Mouse (Mus musculus) hindbrain, embryonic 15.5 days (tissue): Measurements from ENCODE around the gene Gm136. TPM values are rescaled to one million over a fixed set of nuclear protein-coding genes. Genes with fewer than 3 reads are reported as not detected.

ENCODE experiments used
- ATAC-seq: fragments of 200-750 bp; cut with Nextera tagmentation; 2 replicates; pipeline ENCODE4 v1.8.0; 2017; ENCODE audit warnings: low read depth, moderate number of reproducible peaks, moderate TSS enrichment; ENCODE audit not compliant: low FRiP score
- H3K27ac ChIP-seq: fragments of 300-500 bp; sonication (generic); replicated peaks from 2 replicates; pipeline ENCODE4 v1.5.1; 2015; ENCODE audit warnings: mild to moderate bottlenecking, inconsistent platforms
- H3K27me3 ChIP-seq: fragments of 300-500 bp; sonication (generic); 2 replicates; pipeline ENCODE4 v1.6.1; 2015; ENCODE audit warnings: control low read depth, inconsistent platforms
- H3K36me3 ChIP-seq: fragments of 300-500 bp; sonication (generic); 2 replicates; pipeline ENCODE4 v1.6.1; 2015; ENCODE audit warnings: control low read depth, inconsistent platforms
- H3K4me1 ChIP-seq: fragments of 300-500 bp; sonication (generic); replicated peaks from 2 replicates; pipeline ENCODE4 v1.6.1; 2015; ENCODE audit warnings: control low read depth, inconsistent platforms
- H3K4me2 ChIP-seq: fragments of 300-500 bp; sonication (generic); 2 replicates; pipeline ENCODE4 v1.6.1; 2015; ENCODE audit warnings: moderate library complexity, mild to moderate bottlenecking, inconsistent platforms
- H3K4me3 ChIP-seq: fragments of 300-500 bp; sonication (generic); 2 replicates; pipeline ENCODE4 v1.5.1; 2015; ENCODE audit warnings: mild to moderate bottlenecking, inconsistent platforms
- H3K9ac ChIP-seq: fragments of 300-500 bp; sonication (generic); 2 replicates; pipeline ENCODE4 v1.6.1; 2015; ENCODE audit warnings: inconsistent platforms
- H3K9me3 ChIP-seq: fragments of 300-500 bp; sonication (generic); 2 replicates; pipeline ENCODE4 v1.6.1; 2016; ENCODE audit warnings: control low read depth, inconsistent platforms
- WGBS: fragments of 180-500 bp; shearing (Covaris S2); methylation state at CpG from one replicate; pipeline ENCODE4 v1.1.7; 2015; 5-methylcytosine and 5-hydroxymethylcytosine counted together
- polyA plus RNA-seq: library from polyadenylated mRNA; unstranded; fragments of >200 nt; fragmentation: Nextera tagmentation; extraction: Ambion mirVana; gene quantifications from 2 replicates; pipeline ENCODE4 v1.2.1, GENCODE M21; 2015

Gm136 gene
- polyA plus RNA-seq: not detected in 2 replicates

DNA sequence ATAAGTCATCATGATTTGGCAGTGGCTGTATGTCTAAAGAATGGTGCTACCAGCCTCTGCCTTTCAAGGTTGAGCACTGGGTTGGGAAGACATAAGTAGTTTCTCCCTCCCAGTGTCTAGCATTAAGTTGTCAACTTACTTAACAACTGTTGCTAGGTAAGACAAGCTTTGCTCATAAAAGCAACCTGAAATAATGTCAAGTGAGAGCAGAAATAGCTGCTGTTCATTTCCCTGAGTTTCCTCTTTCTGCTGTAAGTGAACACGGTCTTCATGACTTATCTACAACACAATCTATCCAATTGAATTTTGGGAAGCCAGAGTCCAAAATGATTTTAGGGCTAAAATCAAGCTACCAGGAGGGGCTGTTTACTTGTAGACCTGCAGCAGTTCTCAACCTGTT is at the start of gene Gm136:
TSS of gene Gm136 (minus strand) at position 101 of the 400 bp plus-strand sequence.
- Histone ChIP-seq H3K9me3 (no peaks in the 10 kb centered on the region), H3K36me3 (no peaks in the 10 kb centered on the region), H3K4me2 (no peak within 1 kb of the TSS), H3K27ac (no peak within 1 kb of the TSS), H3K9ac (no peak within 1 kb of the TSS), H3K4me1 (no peaks in the 10 kb centered on the region), H3K27me3 (no peaks in the 10 kb centered on the region), H3K4me3 (no peak within 1 kb of the TSS)
- 93% methylated on average over 1 of the region's 1 CpGs for WGBS
- no peak for ATAC-seq

DNA sequence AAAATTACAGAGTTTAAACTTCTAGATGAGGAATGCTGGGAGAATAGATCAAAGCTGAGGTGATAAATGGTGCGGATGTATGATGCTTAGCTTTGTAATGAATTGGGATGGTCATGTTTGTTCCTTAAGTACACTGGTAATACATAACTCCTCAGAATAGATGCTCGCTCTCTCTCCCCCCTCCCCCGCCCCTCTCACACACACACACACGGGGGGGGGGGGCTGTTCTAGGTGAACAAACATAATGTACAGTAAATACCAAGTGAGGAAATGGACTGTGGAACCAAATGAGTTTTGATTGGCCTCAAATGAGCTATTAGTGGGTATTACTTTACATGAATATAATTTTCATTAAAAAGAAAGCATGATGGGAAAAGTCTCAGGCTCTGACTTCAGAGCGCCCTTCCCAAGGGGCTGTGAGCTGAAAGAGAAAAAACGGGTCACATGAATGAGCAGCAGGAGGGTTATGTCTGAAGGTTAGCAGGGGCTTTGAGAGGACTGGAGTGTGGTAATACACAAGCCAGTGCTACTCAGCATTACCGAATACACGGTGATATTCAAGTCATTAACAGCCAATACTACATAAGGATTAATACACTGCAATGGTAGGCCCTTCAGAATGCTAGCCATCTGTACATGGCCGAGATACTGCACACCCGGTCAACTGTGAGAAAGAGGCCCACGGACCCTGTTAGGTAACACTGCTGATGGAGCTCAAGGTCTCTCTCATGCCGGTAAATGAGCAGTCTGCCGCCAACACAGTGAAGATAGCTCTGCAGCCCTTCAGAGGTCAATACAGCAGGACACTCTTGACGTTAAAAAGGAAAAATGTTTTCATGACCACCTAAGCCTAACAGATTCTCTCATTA is 45.3 kb upstream of the Gm136 start:
- H3K9ac ChIP-seq: no peak overlapping the region
- ATAC-seq: peak; percentile 63; the same call in 1 of the 2 replicates
- no peak overlapping the region for H3K4me3 ChIP-seq
- H3K4me1 ChIP-seq: no peaks in the 10 kb centered on the region
- no peaks in the 10 kb centered on the region for H3K27me3 ChIP-seq
- H3K4me2 ChIP-seq: no peak overlapping the region
- 75% methylated on average over 14 of the region's 14 CpGs for whole genome bisulfite sequencing
- H3K9me3 ChIP-seq: no peaks in the 10 kb centered on the region
- peaks cover 16% of the 10 kb centered on the region for H3K36me3 ChIP-seq
- no peak overlapping the region for H3K27ac ChIP-seq

DNA sequence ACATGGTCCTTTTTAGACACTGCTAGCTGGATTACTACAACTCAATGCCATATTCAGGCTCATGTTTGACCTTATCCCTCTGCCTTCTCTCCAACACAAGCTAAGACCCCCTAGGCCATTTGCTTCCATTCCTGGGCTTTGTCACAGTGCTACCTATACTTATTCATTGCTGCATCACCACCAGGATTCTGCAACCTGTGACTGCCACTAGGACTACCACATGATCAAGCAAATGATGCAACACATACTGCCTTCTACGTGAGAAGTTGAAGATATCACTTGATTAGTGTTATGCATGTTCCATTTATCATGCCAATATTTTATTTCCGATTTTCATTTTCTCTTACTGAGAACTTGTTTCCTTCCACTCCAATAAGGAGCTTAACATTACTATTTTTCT is 41.9 kb upstream of the Gm136 start:
- Histone ChIP-seq H3K4me1 (no peaks in the 10 kb centered on the region), H3K9ac (no peak overlapping the region), H3K9me3 (no peaks in the 10 kb centered on the region), H3K4me3 (no peak overlapping the region), H3K27me3 (no peaks in the 10 kb centered on the region), H3K4me2 (no peak overlapping the region), H3K27ac (no peak overlapping the region), H3K36me3 (no peaks in the 10 kb centered on the region)
- ATAC-seq: no peak
- WGBS: 93% methylated on average over 2 of the region's 2 CpGs

DNA sequence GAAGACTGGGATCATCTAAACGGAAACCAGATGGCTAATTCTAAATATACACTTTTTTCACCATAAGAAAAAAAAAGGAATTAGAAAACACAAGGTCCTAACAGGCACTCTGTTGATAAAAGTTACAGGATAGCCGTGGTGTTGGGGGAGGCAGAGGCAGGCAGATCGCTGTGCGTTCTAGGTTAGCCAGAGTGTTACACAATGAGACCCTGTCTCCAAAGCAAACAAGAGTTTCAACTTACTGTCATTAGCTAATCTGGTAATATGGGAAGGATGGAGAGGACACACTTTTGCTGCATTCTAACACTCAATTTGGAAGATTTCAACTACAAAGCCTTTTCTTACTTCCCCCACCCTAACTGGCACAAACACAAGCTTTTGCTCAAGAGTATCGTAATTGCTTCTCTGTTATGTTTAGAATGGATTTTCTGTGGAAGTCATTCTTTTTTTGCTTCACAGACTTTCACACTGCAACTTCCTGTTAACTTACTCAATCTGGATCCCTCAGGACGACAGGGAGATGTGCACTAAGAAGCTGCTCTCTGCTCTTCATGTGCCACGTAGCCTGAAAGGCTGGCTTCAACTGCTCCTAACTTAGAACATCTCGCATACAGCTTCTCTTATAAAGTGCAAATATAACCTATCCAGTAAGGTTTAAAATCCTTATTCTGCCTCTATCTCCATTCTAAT is 41.4 kb upstream of the Gm136 start:
- Histone ChIP-seq H3K9me3 (no peaks in the 10 kb centered on the region), H3K9ac (no peak overlapping the region), H3K27me3 (no peaks in the 10 kb centered on the region), H3K36me3 (no peaks in the 10 kb centered on the region), H3K27ac (no peak overlapping the region), H3K4me2 (no peak overlapping the region), H3K4me3 (no peak overlapping the region), H3K4me1 (no peaks in the 10 kb centered on the region)
- WGBS: 83% methylated on average over 8 of the region's 8 CpGs
- ATAC-seq: no peak

DNA sequence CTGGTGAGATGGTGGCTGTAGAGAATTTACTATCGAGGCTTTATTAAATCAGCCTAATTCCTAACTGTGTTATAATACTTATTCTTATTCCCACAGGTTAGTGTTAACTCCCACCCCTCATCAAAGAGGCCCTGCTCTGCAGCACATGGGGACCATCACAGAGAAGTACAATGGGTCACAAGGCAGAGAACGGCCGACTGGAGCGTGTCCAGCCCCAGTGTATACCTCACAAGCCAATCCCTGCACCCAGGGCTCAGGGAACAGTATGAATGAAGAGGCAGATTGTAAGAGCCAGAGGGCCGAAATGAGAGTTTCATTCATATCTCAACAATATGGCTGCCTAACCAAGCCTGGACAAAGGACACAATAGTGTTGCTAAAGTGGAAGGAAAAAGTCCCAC is 40.2 kb upstream of the Gm136 start:
- 0 out of 2 replicates have a peak, but pooled peaks have one; percentile 54 for ATAC-seq
- no peaks in the 10 kb centered on the region for H3K36me3 ChIP-seq
- H3K4me2 ChIP-seq: no peak overlapping the region
- no peak overlapping the region for H3K27ac ChIP-seq
- H3K9me3 ChIP-seq: no peaks in the 10 kb centered on the region
- H3K27me3 ChIP-seq: no peaks in the 10 kb centered on the region
- no peaks in the 10 kb centered on the region for H3K4me1 ChIP-seq
- H3K4me3 ChIP-seq: no peak overlapping the region
- WGBS: 78% methylated on average over 5 of the region's 5 CpGs
- no peak overlapping the region for H3K9ac ChIP-seq

DNA sequence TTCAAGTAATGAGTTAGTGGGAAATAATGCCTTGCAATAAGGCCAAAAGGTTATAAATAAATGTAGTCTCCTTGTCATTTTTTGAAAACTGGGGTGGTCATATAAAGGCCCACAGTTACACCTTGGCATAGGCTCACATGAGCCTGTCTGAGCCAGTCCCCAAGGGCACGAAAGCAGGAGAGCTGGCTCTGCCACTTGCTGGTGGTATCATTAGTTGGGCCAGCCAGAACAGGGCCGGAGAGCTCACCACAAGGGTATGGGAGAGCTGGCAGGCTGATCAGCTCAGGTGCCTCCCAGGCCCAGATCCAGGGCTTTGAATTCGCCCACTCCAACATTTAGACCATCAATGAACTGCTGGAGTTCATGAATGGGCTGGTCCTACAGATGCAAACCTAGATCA is 30.4 kb upstream of the Gm136 start:
- no peaks in the 10 kb centered on the region for H3K4me1 ChIP-seq
- H3K9me3 ChIP-seq: no peaks in the 10 kb centered on the region
- no peak overlapping the region for H3K4me2 ChIP-seq
- WGBS: 90% methylated on average over 3 of the region's 3 CpGs
- no peak overlapping the region for H3K27ac ChIP-seq
- no peaks in the 10 kb centered on the region for H3K27me3 ChIP-seq
- H3K4me3 ChIP-seq: no peak overlapping the region
- no peak overlapping the region for H3K9ac ChIP-seq
- ATAC-seq: no peak
- H3K36me3 ChIP-seq: no peaks in the 10 kb centered on the region

DNA sequence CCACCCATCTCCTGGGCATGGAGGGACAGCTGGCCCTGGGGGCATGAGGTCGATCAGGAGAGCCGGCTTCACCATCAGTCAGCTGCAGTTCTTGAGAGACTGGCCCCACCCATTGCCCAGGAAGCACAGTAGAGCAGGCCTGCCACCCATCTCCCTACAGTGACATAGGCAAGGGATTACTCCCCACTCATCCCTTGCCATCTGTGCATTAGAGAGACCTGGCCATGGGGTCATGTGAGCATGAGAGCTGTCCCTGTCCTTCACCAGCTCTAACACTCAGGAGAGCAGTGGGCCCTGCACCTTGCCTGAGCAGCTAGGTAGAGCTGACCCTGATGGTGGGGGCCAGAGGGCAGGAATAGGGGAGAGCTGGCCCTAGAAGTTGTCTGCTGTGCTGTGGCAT is 29.6 kb upstream of the Gm136 start:
- Histone ChIP-seq H3K4me1 (no peaks in the 10 kb centered on the region), H3K36me3 (no peaks in the 10 kb centered on the region), H3K27ac (no peak overlapping the region), H3K4me3 (no peak overlapping the region), H3K9ac (no peak overlapping the region), H3K4me2 (no peak overlapping the region), H3K9me3 (no peaks in the 10 kb centered on the region), H3K27me3 (no peaks in the 10 kb centered on the region)
- ATAC-seq: no peak
- whole genome bisulfite sequencing: 81% methylated on average over 2 of the region's 2 CpGs

DNA sequence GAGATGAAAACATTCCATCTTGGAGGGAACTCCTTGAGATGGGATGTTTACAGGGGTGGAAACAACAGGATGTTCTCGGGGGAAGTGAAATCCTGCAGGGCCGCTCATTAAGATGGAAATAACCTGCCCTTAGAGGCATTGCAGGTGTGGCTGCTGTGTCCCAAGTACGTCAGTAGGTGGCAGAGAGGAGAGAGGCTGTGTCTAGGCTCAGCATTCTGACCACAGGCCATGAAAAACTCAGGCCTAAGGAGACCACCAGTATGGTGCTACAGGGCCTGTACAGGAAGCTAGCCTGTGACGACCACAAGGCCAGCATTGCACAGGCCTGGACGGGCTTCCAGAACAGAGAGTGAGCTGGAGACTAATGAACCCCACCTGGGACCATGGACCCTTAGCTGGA is 28.8 kb upstream of the Gm136 start:
- no peak; the same call in 1 of the 2 replicates for ATAC-seq
- no peaks in the 10 kb centered on the region for H3K36me3 ChIP-seq
- WGBS: 61% methylated on average over 5 of the region's 5 CpGs

DNA sequence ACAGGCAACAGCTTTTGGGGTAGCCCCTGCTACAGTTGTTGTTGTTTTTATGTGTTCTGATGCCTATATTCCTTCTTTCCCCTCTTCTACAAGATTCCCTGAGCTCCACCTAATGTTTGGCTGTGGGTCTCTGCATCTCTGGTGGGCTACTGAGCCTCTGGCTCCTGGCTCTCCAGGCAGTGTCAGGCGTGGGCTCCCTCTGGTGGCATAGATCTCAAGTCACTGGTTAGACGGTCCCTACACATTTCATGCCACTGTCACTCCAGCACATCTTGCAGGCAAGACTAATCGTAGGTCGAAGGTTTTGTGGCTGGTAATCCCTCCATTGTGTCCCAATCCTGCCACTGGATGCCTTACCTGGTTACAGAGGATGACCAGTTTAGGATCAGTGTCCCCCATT is 26.7 kb upstream of the Gm136 start:
- H3K27me3 ChIP-seq: no peaks in the 10 kb centered on the region
- 0 out of 2 replicates have a peak, but pooled peaks cover 3% of the 10 kb centered on the region for H3K4me1 ChIP-seq
- H3K27ac ChIP-seq: no peak overlapping the region
- H3K9me3 ChIP-seq: no peaks in the 10 kb centered on the region
- no peak for ATAC-seq
- H3K4me3 ChIP-seq: no peak overlapping the region
- no peak overlapping the region for H3K9ac ChIP-seq
- no peaks in the 10 kb centered on the region for H3K36me3 ChIP-seq
- WGBS: 36% methylated on average over 4 of the region's 4 CpGs
- H3K4me2 ChIP-seq: no peak overlapping the region

More for the DNA sequence above, 28.8 kb upstream of the Gm136 start:
- Histone ChIP-seq H3K4me1 (no peaks in the 10 kb centered on the region), H3K27ac (no peak overlapping the region), H3K4me2 (no peak overlapping the region), H3K27me3 (no peaks in the 10 kb centered on the region), H3K9me3 (no peaks in the 10 kb centered on the region), H3K4me3 (no peak overlapping the region), H3K9ac (no peak overlapping the region)

DNA sequence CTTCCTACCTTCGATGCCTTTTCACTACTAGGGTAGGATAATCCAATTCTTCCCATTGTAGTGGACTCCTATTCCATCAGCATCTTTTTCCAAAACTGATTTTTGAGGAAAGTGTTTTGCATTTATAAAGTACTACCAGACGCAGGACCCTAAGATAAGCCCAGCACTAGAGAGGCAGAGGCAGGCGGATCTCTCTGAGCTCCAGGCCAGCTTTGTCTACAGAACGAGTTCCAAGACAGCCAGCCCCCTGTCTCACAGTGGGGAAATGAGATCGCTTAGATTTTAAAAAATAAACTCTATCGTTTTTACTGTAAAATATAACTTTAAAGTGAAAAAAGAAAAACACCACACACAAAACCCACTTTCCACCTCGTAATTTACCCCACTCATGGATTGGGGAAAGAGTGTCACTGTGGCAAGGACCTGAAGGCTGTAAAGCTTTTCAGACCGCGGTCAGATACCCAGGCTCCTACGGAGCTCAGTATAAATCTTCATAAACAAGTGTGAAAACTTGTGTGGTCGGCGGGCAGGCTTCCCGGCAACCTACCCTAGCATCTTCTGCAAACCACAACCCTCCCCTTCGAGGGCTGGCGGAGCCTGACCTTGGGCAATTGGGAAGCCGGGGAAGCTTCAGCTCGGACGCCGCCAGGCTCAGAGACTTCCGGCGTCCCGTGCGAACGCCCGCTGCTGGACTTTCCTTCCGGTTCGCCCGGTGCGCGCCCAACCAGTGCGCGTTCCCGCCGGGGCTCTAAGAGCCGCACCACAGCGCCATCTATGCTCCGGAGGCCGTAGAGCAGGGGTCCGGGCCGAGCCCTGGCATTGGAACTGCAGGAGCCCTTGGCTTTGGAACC is 21.8 kb upstream of the Gm136 start, which contains the start of gene Smim8:
TSS of gene Smim8 (minus strand) at position 747 of the 851 bp plus-strand sequence.
- H3K27me3 ChIP-seq: no peaks in the 10 kb centered on the region
- peak; percentile 97 for ATAC-seq
- WGBS: 5% methylated on average over 40 of the region's 40 CpGs
- H3K9ac ChIP-seq: peak within 1 kb of the TSS; percentile 68
- H3K4me2 ChIP-seq: peak within 1 kb of the TSS; percentile 82
- H3K4me1 ChIP-seq: peaks cover 6% of the 10 kb centered on the region; the same call in 1 of the 2 replicates
- no peaks in the 10 kb centered on the region for H3K9me3 ChIP-seq
- H3K36me3 ChIP-seq: no peaks in the 10 kb centered on the region
- H3K27ac ChIP-seq: peak within 1 kb of the TSS; percentile 88
- peak within 1 kb of the TSS; percentile 68 for H3K4me3 ChIP-seq

DNA sequence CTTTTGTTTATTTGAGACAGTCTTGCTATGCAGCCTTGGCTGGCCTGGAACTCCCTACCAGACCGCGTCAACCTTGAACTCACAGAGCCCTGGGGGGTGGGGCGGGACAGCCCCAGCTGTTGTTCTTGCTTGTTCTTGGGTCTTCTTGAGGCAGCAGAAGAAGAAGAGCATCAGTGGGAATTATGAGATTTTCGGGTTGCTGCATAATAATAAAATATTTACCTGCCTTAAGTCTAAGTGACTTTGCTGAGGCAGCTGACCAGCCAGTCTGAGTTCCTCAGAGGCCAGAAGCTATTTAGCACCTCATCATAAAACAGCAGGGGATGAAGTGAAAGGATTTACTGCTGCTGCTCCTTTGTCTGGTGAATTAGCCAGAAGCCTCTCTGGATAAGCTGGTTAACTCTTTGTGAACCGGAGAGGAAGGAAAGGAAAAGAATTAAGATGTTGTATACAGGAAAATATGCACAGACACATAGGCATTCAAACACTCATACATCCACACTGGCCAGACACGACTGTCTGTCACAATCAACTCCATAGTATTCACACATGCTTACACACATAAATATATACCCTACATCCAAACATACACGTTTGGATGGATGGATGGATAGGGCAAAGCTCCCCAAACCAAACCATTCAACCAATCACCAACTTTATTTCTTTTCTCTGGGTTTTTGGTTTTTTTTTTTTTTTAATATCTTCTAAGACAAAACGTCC is 15.7 kb upstream of the Gm136 start:
- Histone ChIP-seq H3K27me3 (no peaks in the 10 kb centered on the region), H3K4me3 (no peak overlapping the region), H3K9ac (no peak overlapping the region), H3K4me1 (no peaks in the 10 kb centered on the region), H3K4me2 (no peak overlapping the region), H3K9me3 (no peaks in the 10 kb centered on the region), H3K27ac (no peak overlapping the region), H3K36me3 (peaks cover 12% of the 10 kb centered on the region; the same call in 1 of the 2 replicates)
- WGBS: 13% methylated on average over 8 of the region's 8 CpGs
- no peak for ATAC-seq
